Mouse (Mus musculus) liver, postnatal 0 days (tissue): ENCODE measurements at regions not wholly inside any gene's neighbourhood (a gene's known extent, or its start where the extent isn't known, plus 50 kb on each side); places are given as distances from the start of the nearest gene placed in this dataset.

Experiments
- CTCF ChIP-seq: sonication (generic); IDR thresholded peaks from 2 replicates; pipeline ENCODE4 v1.5.1; 2016; ENCODE audit warnings: antibody characterized with exemption, low read depth
- EP300 ChIP-seq: IDR thresholded peaks from 2 replicates; pipeline ENCODE4 v1.6.1; 2016; ENCODE audit warnings: antibody characterized with exemption, low read depth, mild to moderate bottlenecking

GRCm38 (mm10) chr14:64517584-64518195 lies 413.6 kb downstream of the Prss52 start:
- TF ChIP-seq CTCF (no peak), EP300 (no peak)
